Mouse (Mus musculus) ovary, adult 10 weeks (tissue): Measurements from ENCODE around the gene Gm30302. TPM values are rescaled to one million over a fixed set of nuclear protein-coding genes. Genes with fewer than 3 reads are reported as not detected.

Experiments
- polyA plus RNA-seq: library from polyadenylated mRNA; stranded (reverse); fragments of 350-450 nt; fragmentation: Illumina TruSeq; extraction: RNeasy Lipid Tissue Mini Kit (QIAGEN cat#74804); gene quantifications from one replicate; pipeline ENCODE4 v1.2.3, GENCODE M21; 2014

Gene Gm30302
- 1.1 TPM for polyA plus RNA-seq

GRCm38 (mm10) chr13:49798901-49799300, at the start of gene Gm30302:
Gene Gm30302, minus strand, starts transcription at chr13:49799001.

Other genes with a start within 250 kb of the Gm30302 start
- gene Omd, start 216.5 kb downstream of the Gm30302 start, polyA plus RNA-seq, result 275 TPM
- gene Ogn, start 191.0 kb downstream of the Gm30302 start, polyA plus RNA-seq, result 2,753 TPM
- gene Cenpp, start 146.2 kb downstream of the Gm30302 start, polyA plus RNA-seq, result 50.2 TPM
- gene Nol8, start 145.9 kb downstream of the Gm30302 start, polyA plus RNA-seq, result 101 TPM
- 64.3 TPM for gene Iars, start 116.9 kb downstream of the Gm30302 start, polyA plus RNA-seq